Mouse (Mus musculus) hindbrain, embryonic 15.5 days (tissue): ENCODE data around the gene Tcf19. TPM values are rescaled to one million over a fixed set of nuclear protein-coding genes. Genes with fewer than 3 reads are reported as not detected.
A peak's percentile ranks its signal among the peaks of the same experiment; 100 is the strongest.

Source experiments
- ATAC-seq: fragments of 200-750 bp; cut with Nextera tagmentation; 2 replicates; pipeline ENCODE4 v1.8.0; 2017; ENCODE audit warnings: low read depth, moderate number of reproducible peaks, moderate TSS enrichment; ENCODE audit not compliant: low FRiP score
- H3K27ac ChIP-seq: fragments of 300-500 bp; sonication (generic); replicated peaks from 2 replicates; pipeline ENCODE4 v1.5.1; 2015; ENCODE audit warnings: mild to moderate bottlenecking, inconsistent platforms
- H3K27me3 ChIP-seq: fragments of 300-500 bp; sonication (generic); 2 replicates; pipeline ENCODE4 v1.6.1; 2015; ENCODE audit warnings: control low read depth, inconsistent platforms
- H3K36me3 ChIP-seq: fragments of 300-500 bp; sonication (generic); 2 replicates; pipeline ENCODE4 v1.6.1; 2015; ENCODE audit warnings: control low read depth, inconsistent platforms
- H3K4me1 ChIP-seq: fragments of 300-500 bp; sonication (generic); replicated peaks from 2 replicates; pipeline ENCODE4 v1.6.1; 2015; ENCODE audit warnings: control low read depth, inconsistent platforms
- H3K4me2 ChIP-seq: fragments of 300-500 bp; sonication (generic); 2 replicates; pipeline ENCODE4 v1.6.1; 2015; ENCODE audit warnings: moderate library complexity, mild to moderate bottlenecking, inconsistent platforms
- H3K4me3 ChIP-seq: fragments of 300-500 bp; sonication (generic); 2 replicates; pipeline ENCODE4 v1.5.1; 2015; ENCODE audit warnings: mild to moderate bottlenecking, inconsistent platforms
- H3K9ac ChIP-seq: fragments of 300-500 bp; sonication (generic); 2 replicates; pipeline ENCODE4 v1.6.1; 2015; ENCODE audit warnings: inconsistent platforms
- H3K9me3 ChIP-seq: fragments of 300-500 bp; sonication (generic); 2 replicates; pipeline ENCODE4 v1.6.1; 2016; ENCODE audit warnings: control low read depth, inconsistent platforms
- WGBS: fragments of 180-500 bp; shearing (Covaris S2); methylation state at CpG from one replicate; pipeline ENCODE4 v1.1.7; 2015; 5-methylcytosine and 5-hydroxymethylcytosine counted together
- polyA plus RNA-seq: library from polyadenylated mRNA; unstranded; fragments of >200 nt; fragmentation: Nextera tagmentation; extraction: Ambion mirVana; gene quantifications from 2 replicates; pipeline ENCODE4 v1.2.1, GENCODE M21; 2015

The Tcf19 gene
- polyA plus RNA-seq, 1 experiment from 2014 or later, result 19.3 TPM

GRCm38 (mm10) chr17:35504628-35505481 lies 11.8 kb downstream of the Tcf19 start:
- H3K27ac ChIP-seq, result no peak overlapping the region
- peaks cover 25% of the 10 kb centered on the region for H3K27me3 ChIP-seq
- WGBS, result 18% methylated on average over 8 of the region's 8 CpGs
- no peak overlapping the region for H3K4me3 ChIP-seq
- H3K9me3 ChIP-seq, result no peaks in the 10 kb centered on the region
- H3K36me3 ChIP-seq, result no peaks in the 10 kb centered on the region
- H3K4me2 ChIP-seq, result no peak overlapping the region
- H3K9ac ChIP-seq, result no peak overlapping the region
- 0 out of 2 replicates have a peak, but pooled peaks cover 4% of the 10 kb centered on the region for H3K4me1 ChIP-seq
- ATAC-seq, result no peak

GRCm38 (mm10) chr17:35503849-35504248 lies 12.8 kb downstream of the Tcf19 start:
- no peaks in the 10 kb centered on the region for H3K9me3 ChIP-seq
- H3K4me2 ChIP-seq, result no peak overlapping the region
- no peak for ATAC-seq
- 26% methylated on average over 5 of the region's 5 CpGs for WGBS
- H3K27ac ChIP-seq, result no peak overlapping the region
- no peaks in the 10 kb centered on the region for H3K36me3 ChIP-seq
- H3K27me3 ChIP-seq, result peaks cover 21% of the 10 kb centered on the region
- H3K4me3 ChIP-seq, result no peak overlapping the region
- no peak overlapping the region for H3K9ac ChIP-seq
- 0 out of 2 replicates have a peak, but pooled peaks cover 4% of the 10 kb centered on the region for H3K4me1 ChIP-seq

GRCm38 (mm10) chr17:35502762-35503161 lies 13.9 kb downstream of the Tcf19 start:
- Histone ChIP-seq H3K36me3 (no peaks in the 10 kb centered on the region), H3K4me1 (0 out of 2 replicates have a peak, but pooled peaks cover 4% of the 10 kb centered on the region), H3K4me2 (no peak overlapping the region), H3K4me3 (no peak overlapping the region), H3K27me3 (peaks cover 18% of the 10 kb centered on the region), H3K9me3 (no peaks in the 10 kb centered on the region), H3K9ac (no peak overlapping the region), H3K27ac (no peak overlapping the region)
- 44% methylated on average over 5 of the region's 5 CpGs for WGBS
- ATAC-seq, result no peak

GRCm38 (mm10) chr17:35502226-35502625 lies 14.4 kb downstream of the Tcf19 start:
- Histone ChIP-seq H3K27me3 (peaks cover 15% of the 10 kb centered on the region), H3K4me1 (0 out of 2 replicates have a peak, but pooled peaks cover 4% of the 10 kb centered on the region), H3K9ac (no peak overlapping the region), H3K36me3 (no peaks in the 10 kb centered on the region), H3K4me2 (no peak overlapping the region), H3K27ac (no peak overlapping the region), H3K9me3 (no peaks in the 10 kb centered on the region), H3K4me3 (no peak overlapping the region)
- WGBS, result 3% methylated on average over 6 of the region's 6 CpGs
- ATAC-seq, result no peak

- 96% methylated on average over 7 of the region's 7 CpGs for WGBS
- Histone ChIP-seq H3K9me3 (no peaks in the 10 kb centered on the region), H3K36me3 (no peaks in the 10 kb centered on the region), H3K4me2 (no peak overlapping the region), H3K4me1 (0 out of 2 replicates have a peak, but pooled peaks cover under 1% of the 10 kb centered on the region), H3K4me3 (no peak overlapping the region), H3K9ac (no peak overlapping the region), H3K27ac (no peak overlapping the region), H3K27me3 (no peaks in the 10 kb centered on the region)
- no peak for ATAC-seq
Measured at GRCm38 (mm10) chr17:35497124-35497523, 19.5 kb downstream of the Tcf19 start.

- Histone ChIP-seq H3K4me2 (no peak overlapping the region), H3K36me3 (no peaks in the 10 kb centered on the region), H3K27me3 (no peaks in the 10 kb centered on the region), H3K4me1 (peaks cover 3% of the 10 kb centered on the region; the same call in 1 of the 2 replicates), H3K4me3 (no peak overlapping the region), H3K9ac (no peak overlapping the region), H3K27ac (no peak overlapping the region), H3K9me3 (no peaks in the 10 kb centered on the region)
- ATAC-seq, result no peak
- 53% methylated on average over 5 of the region's 5 CpGs for WGBS
Measured at GRCm38 (mm10) chr17:35490320-35490719, 26.3 kb downstream of the Tcf19 start.

GRCm38 (mm10) chr17:35488041-35488440 lies 28.6 kb downstream of the Tcf19 start:
- Histone ChIP-seq H3K9ac (no peak overlapping the region), H3K27me3 (no peaks in the 10 kb centered on the region), H3K4me3 (no peak overlapping the region), H3K4me1 (peaks cover 3% of the 10 kb centered on the region; the same call in 1 of the 2 replicates), H3K36me3 (no peaks in the 10 kb centered on the region), H3K27ac (no peak overlapping the region), H3K9me3 (no peaks in the 10 kb centered on the region), H3K4me2 (no peak overlapping the region)
- no peak for ATAC-seq
- WGBS, result 96% methylated on average over 2 of the region's 2 CpGs

GRCm38 (mm10) chr17:35486726-35487125 lies 29.9 kb downstream of the Tcf19 start:
- H3K4me2 ChIP-seq, result no peak overlapping the region
- ATAC-seq, result no peak
- H3K4me1 ChIP-seq, result peaks cover 3% of the 10 kb centered on the region; the same call in 1 of the 2 replicates
- no peak overlapping the region for H3K27ac ChIP-seq
- no peak overlapping the region for H3K9ac ChIP-seq
- H3K9me3 ChIP-seq, result no peaks in the 10 kb centered on the region
- no peaks in the 10 kb centered on the region for H3K36me3 ChIP-seq
- H3K4me3 ChIP-seq, result no peak overlapping the region
- 72% methylated on average over 10 of the region's 10 CpGs for WGBS
- H3K27me3 ChIP-seq, result no peaks in the 10 kb centered on the region

- Histone ChIP-seq H3K4me2 (no peak overlapping the region), H3K36me3 (no peaks in the 10 kb centered on the region), H3K4me3 (no peak overlapping the region), H3K9me3 (no peaks in the 10 kb centered on the region), H3K27ac (no peak overlapping the region), H3K4me1 (peaks cover 3% of the 10 kb centered on the region; the same call in 1 of the 2 replicates), H3K9ac (no peak overlapping the region), H3K27me3 (no peaks in the 10 kb centered on the region)
- ATAC-seq, result no peak
- 22% methylated on average over 4 of the region's 4 CpGs for WGBS
Measured at GRCm38 (mm10) chr17:35485702-35486101, 30.9 kb downstream of the Tcf19 start.

GRCm38 (mm10) chr17:35484066-35484465 lies 32.6 kb downstream of the Tcf19 start:
- H3K9ac ChIP-seq, result no peak overlapping the region
- H3K36me3 ChIP-seq, result no peaks in the 10 kb centered on the region
- H3K27me3 ChIP-seq, result no peaks in the 10 kb centered on the region
- H3K4me3 ChIP-seq, result no peak overlapping the region
- ATAC-seq, result peak; percentile 74; the same call in 1 of the 2 replicates
- 1% methylated on average over 9 of the region's 9 CpGs for WGBS
- H3K9me3 ChIP-seq, result no peaks in the 10 kb centered on the region
- no peak overlapping the region for H3K27ac ChIP-seq
- peaks cover 3% of the 10 kb centered on the region; the same call in 1 of the 2 replicates for H3K4me1 ChIP-seq
- no peak overlapping the region for H3K4me2 ChIP-seq

- Histone ChIP-seq H3K4me1 (peaks cover 11% of the 10 kb centered on the region), H3K27ac (no peak within 1 kb of the TSS), H3K9me3 (no peaks in the 10 kb centered on the region), H3K27me3 (peaks cover 26% of the 10 kb centered on the region), H3K4me2 (peak within 1 kb of the TSS; percentile 82), H3K9ac (peak within 1 kb of the TSS; percentile 35), H3K36me3 (no peaks in the 10 kb centered on the region), H3K4me3 (peak within 1 kb of the TSS; percentile 44)
- 2% methylated on average over 71 of the region's 80 CpGs for WGBS
- ATAC-seq, result no peak
Measured at GRCm38 (mm10) chr17:35469842-35470751, 46.5 kb downstream of the Tcf19 start, which contains the start of gene H2-Q10. Gene H2-Q10 (plus strand): TSS chr17:35470089.
